Mouse (Mus musculus) embryonic facial prominence, embryonic 11.5 days (tissue): ENCODE measurements around the gene Ly6g6d. TPM values are rescaled to one million over a fixed set of nuclear protein-coding genes. Genes with fewer than 3 reads are reported as not detected.

Experiments used
- ATAC-seq: fragments of 200-750 bp; cut with Nextera tagmentation; replicated peaks from 2 replicates; pipeline ENCODE4 v1.8.0; 2017; ENCODE audit warnings: low read depth; ENCODE audit not compliant: insufficient number of reproducible peaks, low FRiP score, low TSS enrichment
- DNase-seq: peaks from one replicate; pipeline ENCODE4 v3.0.0-alpha.2; 2015; ENCODE audit warnings: low spot score
- H3K27ac ChIP-seq: fragments of 300-500 bp; sonication (generic); replicated peaks from 2 replicates; pipeline ENCODE4 v1.5.1; 2014; ENCODE audit warnings: mild to moderate bottlenecking, low read depth, low read length, control low read depth
- H3K27me3 ChIP-seq: fragments of 300-500 bp; sonication (generic); 2 replicates; pipeline ENCODE4 v1.6.1; 2014; ENCODE audit warnings: mild to moderate bottlenecking, low read length, moderate library complexity, mixed read lengths; ENCODE audit not compliant: control insufficient read depth, insufficient read depth
- H3K36me3 ChIP-seq: fragments of 300-500 bp; sonication (generic); replicated peaks from 2 replicates; pipeline ENCODE4 v1.6.1; 2014; ENCODE audit warnings: low read depth, mild to moderate bottlenecking, low read length, moderate library complexity, mixed read lengths; ENCODE audit not compliant: control insufficient read depth, insufficient read depth
- H3K4me1 ChIP-seq: fragments of 300-500 bp; sonication (generic); 2 replicates; pipeline ENCODE4 v1.6.1; 2014; ENCODE audit warnings: low read length, mixed read lengths; ENCODE audit not compliant: control insufficient read depth, insufficient read depth
- H3K4me2 ChIP-seq: fragments of 300-500 bp; sonication (generic); 2 replicates; pipeline ENCODE4 v1.6.1; 2014; ENCODE audit warnings: low read depth, mild to moderate bottlenecking, control low read depth, low read length, moderate library complexity
- H3K4me3 ChIP-seq: fragments of 300-500 bp; sonication (generic); 2 replicates; pipeline ENCODE4 v1.5.1; 2014; ENCODE audit warnings: low read depth, low read length, control low read depth
- H3K9ac ChIP-seq: fragments of 300-500 bp; sonication (generic); replicated peaks from 2 replicates; pipeline ENCODE4 v1.6.1; 2014; ENCODE audit warnings: mild to moderate bottlenecking, control low read depth, low read length
- H3K9me3 ChIP-seq: fragments of 300-500 bp; sonication (generic); replicated peaks from 2 replicates; pipeline ENCODE4 v1.6.1; 2016; ENCODE audit warnings: mild to moderate bottlenecking, low read length, inconsistent platforms, mixed read lengths; ENCODE audit not compliant: control insufficient read depth
- WGBS: fragments of 180-500 bp; shearing (Covaris S2); extraction: QIAGEN DNeasy Blood & Tissue Kit; methylation state at CpG from one replicate; pipeline ENCODE4 v1.1.7; 2014; 5-methylcytosine and 5-hydroxymethylcytosine counted together
- polyA plus RNA-seq: library from polyadenylated mRNA; unstranded; fragments of >200 nt; fragmentation: Nextera tagmentation; extraction: Ambion mirVana; gene quantifications from 2 replicates; pipeline ENCODE4 v1.2.1, GENCODE M21; 2014

The Ly6g6d gene
- polyA plus RNA-seq, 1 experiment from 2014 or later, result not detected

DNA sequence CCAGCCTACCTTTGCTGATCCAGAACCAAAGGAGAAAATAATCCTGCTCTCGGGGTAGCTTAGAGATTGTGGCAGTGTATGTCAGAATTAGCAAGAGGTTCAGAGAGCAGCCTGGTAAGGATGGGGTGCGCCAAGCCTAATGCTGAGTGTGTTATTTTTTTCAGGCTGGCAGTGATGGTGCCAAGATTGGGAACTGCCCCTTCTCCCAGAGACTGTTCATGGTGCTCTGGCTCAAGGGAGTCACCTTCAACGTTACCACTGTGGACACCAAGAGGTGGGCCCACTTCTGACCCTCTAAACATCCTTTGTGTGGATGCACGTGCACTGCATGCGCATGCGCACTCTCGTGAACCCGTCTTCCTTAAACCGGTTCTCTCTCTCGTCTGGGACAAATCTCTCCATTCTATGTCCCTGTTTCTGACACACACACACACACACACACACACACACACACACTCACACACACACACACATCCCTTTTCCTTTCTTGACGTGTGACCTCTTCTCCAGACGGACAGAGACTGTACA, 25.5 kb downstream of the Ly6g6d start:
- Histone ChIP-seq H3K4me1 (peaks cover 2% of the 10 kb centered on the region), H3K4me2 (peak overlapping the region; percentile 89; the same call in 1 of the 2 replicates), H3K27me3 (no peaks in the 10 kb centered on the region), H3K9ac (peak overlapping the region; percentile 93), H3K27ac (peak overlapping the region; percentile 97), H3K36me3 (peaks cover 8% of the 10 kb centered on the region), H3K9me3 (no peaks in the 10 kb centered on the region), H3K4me3 (peak overlapping the region; percentile 71)
- ATAC-seq (no peak), DNase-seq (no peak)
- 80% methylated on average over 12 of the region's 12 CpGs for WGBS

DNA sequence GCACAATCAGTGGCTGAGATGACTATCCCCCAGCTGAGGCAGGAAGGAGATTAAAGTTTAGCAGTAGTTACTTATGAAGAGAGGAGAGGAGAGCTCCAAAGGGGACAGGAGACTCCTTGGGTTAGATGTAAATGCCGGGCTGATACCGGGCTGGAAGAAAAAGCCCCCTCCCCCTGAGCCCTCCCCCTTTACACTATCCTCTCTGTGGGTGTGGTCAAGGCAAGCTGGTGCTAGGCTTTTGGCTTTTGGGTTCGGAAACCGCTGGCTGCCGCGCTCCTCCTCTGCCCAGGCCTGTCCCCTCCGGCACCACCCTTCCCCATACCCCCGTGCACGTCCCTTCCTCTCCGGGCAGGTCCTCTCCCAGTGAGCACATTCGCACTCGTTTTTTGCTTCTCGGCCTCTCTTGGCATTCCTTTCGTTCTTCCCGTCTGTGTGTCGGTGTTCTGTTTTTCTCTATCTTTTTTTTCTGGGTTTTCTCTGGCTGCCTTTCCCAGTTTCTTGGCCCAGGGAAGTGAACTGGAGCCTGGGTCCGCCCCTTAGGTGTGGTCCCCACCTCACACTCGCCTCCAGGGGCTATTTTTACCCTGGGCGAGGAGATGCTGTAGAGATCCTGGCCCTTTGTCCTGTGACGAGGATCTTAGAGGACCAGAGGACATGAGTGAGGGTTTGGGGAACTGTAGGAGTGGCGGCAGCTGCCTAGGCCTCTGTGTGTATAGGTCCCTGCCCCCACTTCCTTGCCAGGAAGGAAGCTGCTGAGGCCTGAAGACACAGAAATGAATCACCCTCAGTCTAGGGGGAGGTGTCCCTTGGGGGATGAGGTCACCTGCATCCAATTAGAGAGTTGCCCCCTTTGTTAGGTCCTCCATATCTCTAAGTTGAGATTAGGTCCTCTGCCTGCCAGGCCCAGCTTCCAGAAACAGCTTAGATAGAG, 26.4 kb downstream of the Ly6g6d start:
- H3K4me3 ChIP-seq, result peak overlapping the region; percentile 71
- H3K27ac ChIP-seq, result peak overlapping the region; percentile 97
- H3K36me3 ChIP-seq, result peaks cover 8% of the 10 kb centered on the region
- peak overlapping the region; percentile 89 for H3K4me2 ChIP-seq
- peak; percentile 27; the same call in 1 of the 2 replicates for ATAC-seq
- H3K4me1 ChIP-seq, result peaks cover 2% of the 10 kb centered on the region
- no peaks in the 10 kb centered on the region for H3K9me3 ChIP-seq
- WGBS, result 1% methylated on average over 21 of the region's 21 CpGs
- peak overlapping the region; percentile 93 for H3K9ac ChIP-seq
- DNase-seq, result peak; percentile 75
- H3K27me3 ChIP-seq, result no peaks in the 10 kb centered on the region

DNA sequence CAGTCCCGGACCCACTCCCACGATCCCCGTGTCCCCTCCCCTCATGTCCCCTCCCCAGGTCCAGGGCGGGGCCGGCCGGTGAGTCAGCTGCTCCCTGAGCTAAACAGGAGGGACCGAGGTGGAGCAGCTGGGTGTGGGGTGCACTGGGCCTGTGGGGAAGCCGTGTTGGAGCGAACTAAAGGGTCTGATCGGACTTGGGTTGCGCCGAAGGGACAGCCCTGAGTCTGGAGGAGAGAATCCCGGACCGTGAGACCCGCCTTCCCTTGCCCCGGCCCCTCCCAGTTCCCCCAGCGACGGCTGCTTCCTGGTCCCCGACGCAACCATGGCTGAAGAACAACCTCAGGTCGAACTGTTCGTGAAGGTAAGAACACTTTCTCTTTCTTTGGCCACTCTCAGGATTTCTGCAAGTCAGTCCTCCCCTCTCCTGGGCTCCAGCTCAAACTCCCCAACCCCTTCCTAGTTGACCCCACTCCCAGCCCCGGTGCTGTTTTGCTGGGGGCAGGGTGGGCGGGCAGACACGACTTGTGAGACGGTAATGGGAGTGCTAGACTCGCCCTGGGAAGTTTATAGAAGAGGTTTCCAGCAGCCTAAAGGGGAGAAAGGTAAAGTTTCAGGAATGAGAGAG, 27.6 kb downstream of the Ly6g6d start:
- Histone ChIP-seq H3K27ac (peak overlapping the region; percentile 97), H3K36me3 (peaks cover 8% of the 10 kb centered on the region), H3K4me1 (peaks cover 2% of the 10 kb centered on the region), H3K27me3 (no peaks in the 10 kb centered on the region), H3K4me2 (peak overlapping the region; percentile 89), H3K9ac (peak overlapping the region; percentile 93), H3K4me3 (peak overlapping the region; percentile 71), H3K9me3 (no peaks in the 10 kb centered on the region)
- peak; percentile 79 for DNase-seq
- 0 out of 2 replicates have a peak, but pooled peaks have one; percentile 22 for ATAC-seq
- under 1% methylated on average over 27 of the region's 27 CpGs for WGBS

DNA sequence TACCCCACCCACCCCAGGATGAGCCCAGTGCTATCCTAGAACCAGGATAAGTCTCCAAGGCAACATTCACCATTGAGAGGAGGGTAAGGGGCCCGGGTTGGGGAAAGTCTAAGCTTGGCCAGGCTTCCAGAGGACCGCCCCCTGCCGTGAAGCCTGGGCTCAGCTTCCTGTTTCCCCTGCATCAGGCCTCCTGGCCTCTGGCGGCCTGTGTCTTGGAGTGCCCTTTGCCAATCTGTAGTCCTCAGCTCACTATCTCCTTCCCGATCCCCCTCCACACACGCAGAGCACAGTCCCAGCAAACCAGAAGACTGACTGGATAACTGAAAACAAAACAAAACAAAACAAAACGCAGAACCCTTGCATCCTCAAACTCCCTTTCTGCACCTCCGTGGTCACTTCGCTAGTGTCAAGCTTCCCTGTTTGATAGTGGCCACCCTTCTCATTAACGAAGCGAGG, 28.3 kb downstream of the Ly6g6d start, which contains the start of gene Clic1:
Gene Clic1 (plus strand): TSS at position 406 of the 456 bp plus-strand sequence.
- peak within 1 kb of the TSS; percentile 89 for H3K4me2 ChIP-seq
- peak within 1 kb of the TSS; percentile 71 for H3K4me3 ChIP-seq
- no peaks in the 10 kb centered on the region for H3K27me3 ChIP-seq
- H3K9me3 ChIP-seq, result no peaks in the 10 kb centered on the region
- H3K9ac ChIP-seq, result peak within 1 kb of the TSS; percentile 93
- ATAC-seq (no peak), DNase-seq (peak; percentile 89)
- H3K27ac ChIP-seq, result peak within 1 kb of the TSS; percentile 97
- H3K36me3 ChIP-seq, result peaks cover 5% of the 10 kb centered on the region
- 3% methylated on average over 11 of the region's 11 CpGs for WGBS
- peaks cover 2% of the 10 kb centered on the region for H3K4me1 ChIP-seq

DNA sequence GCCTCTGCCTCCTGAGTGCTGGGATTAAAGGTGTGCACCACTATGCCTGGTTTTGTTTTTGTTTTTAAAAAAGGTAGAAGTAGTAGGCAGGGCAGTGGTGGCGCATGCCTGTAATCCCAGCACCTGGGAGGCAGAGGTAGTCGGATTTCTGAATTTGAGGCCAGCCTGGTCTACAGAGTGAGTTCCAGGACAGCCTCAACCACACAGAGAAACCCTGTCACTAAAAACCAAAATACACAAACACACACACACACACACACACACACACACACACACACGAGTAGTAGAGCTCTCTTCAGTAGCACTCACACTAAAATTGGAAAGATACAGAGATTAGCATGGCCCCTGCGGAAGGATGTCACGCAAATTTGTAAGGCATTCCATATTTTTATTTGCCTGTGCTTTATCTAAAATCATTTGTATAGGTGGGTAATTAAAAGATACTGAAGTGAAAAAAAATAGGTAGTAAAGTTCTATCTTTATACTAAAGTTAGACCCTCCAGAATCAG, 28.9 kb downstream of the Ly6g6d start:
- no peak overlapping the region for H3K4me3 ChIP-seq
- peaks cover 2% of the 10 kb centered on the region for H3K4me1 ChIP-seq
- 79% methylated on average over 5 of the region's 5 CpGs for WGBS
- H3K4me2 ChIP-seq, result no peak overlapping the region
- no peaks in the 10 kb centered on the region for H3K27me3 ChIP-seq
- ATAC-seq (no peak), DNase-seq (no peak)
- H3K9me3 ChIP-seq, result no peaks in the 10 kb centered on the region
- H3K36me3 ChIP-seq, result peaks cover under 1% of the 10 kb centered on the region
- no peak overlapping the region for H3K9ac ChIP-seq
- no peak overlapping the region for H3K27ac ChIP-seq

DNA sequence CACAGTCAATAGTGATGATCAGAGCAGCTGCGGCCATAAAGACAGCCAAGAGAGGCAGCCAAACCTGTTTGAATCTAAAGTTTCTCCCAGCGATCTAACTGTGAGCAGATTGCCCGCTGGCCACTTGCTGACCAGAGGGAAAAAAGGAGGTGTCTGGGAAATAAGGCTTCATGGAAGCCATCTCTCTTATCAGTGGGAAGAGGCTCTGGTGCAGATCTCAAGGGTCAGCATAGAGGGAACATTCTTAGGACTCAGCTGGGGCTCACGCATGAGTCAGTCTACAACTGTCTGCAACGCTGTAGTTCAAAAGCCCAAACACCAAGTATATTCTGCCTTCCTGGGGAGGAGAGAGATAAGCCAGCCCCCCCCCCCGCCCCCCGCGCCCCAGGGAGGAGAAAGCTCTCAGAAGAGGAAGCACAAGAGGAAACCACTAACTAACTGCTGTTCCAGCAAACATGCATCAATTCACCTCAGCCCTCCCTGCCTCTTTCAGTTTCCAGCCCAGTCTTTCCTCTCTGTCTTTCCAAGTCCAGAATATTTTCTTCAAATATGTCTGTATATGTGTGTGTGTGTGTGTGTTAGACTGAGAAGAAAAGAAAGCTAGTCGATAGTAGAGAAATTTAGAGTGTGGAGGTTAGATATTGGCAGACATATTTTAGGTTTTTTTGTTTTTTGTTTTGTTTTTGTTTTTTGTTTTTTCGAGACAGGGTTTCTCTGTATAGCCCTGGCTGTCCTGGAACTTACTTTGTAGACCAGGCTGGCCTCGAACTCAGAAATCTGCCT, 29.5 kb downstream of the Ly6g6d start:
- no peak for DNase-seq
- Histone ChIP-seq H3K9me3 (no peaks in the 10 kb centered on the region), H3K4me1 (peaks cover 2% of the 10 kb centered on the region), H3K9ac (0 out of 2 replicates have a peak overlapping the region, but pooled peaks have one; percentile 3), H3K27me3 (no peaks in the 10 kb centered on the region), H3K4me2 (no peak overlapping the region), H3K27ac (peak overlapping the region; percentile 29; the same call in 1 of the 2 replicates), H3K4me3 (no peak overlapping the region), H3K36me3 (no peaks in the 10 kb centered on the region; the same call in 1 of the 2 replicates)
- 38% methylated on average over 11 of the region's 11 CpGs for WGBS
- no peak for ATAC-seq

- no peak for DNase-seq
- Histone ChIP-seq H3K36me3 (no peaks in the 10 kb centered on the region), H3K27me3 (no peaks in the 10 kb centered on the region), H3K9me3 (no peaks in the 10 kb centered on the region), H3K27ac (0 out of 2 replicates have a peak overlapping the region, but pooled peaks have one; percentile 29), H3K4me2 (no peak overlapping the region), H3K9ac (no peak overlapping the region), H3K4me1 (peaks cover 2% of the 10 kb centered on the region), H3K4me3 (no peak overlapping the region)
- 43% methylated on average over 1 of the region's 1 CpGs for WGBS
- no peak for ATAC-seq
Measured at GRCm38 (mm10) chr17:35047688-35048087, 30.2 kb downstream of the Ly6g6d start.
